Mouse (Mus musculus) embryonic facial prominence, embryonic 14.5 days (tissue): ENCODE results near the gene Neo1. TPM values are rescaled to one million over a fixed set of nuclear protein-coding genes. Genes with fewer than 3 reads are reported as not detected.
A peak's percentile ranks its signal among the peaks of the same experiment; 100 is the strongest.
"Not testable (repeated sequence)": the region's sequence is repeated elsewhere in the genome, so short reads cannot be mapped to it uniquely, and the experiment has no call there.

Source experiments
- ATAC-seq: fragments of 200-750 bp; cut with Nextera tagmentation; 2 replicates; pipeline ENCODE4 v1.8.0; 2017; ENCODE audit warnings: low read depth, moderate number of reproducible peaks, moderate TSS enrichment
- DNase-seq: peaks from one replicate; pipeline ENCODE4 v3.0.0-alpha.2; 2015; ENCODE audit warnings: low spot score
- H3K27ac ChIP-seq: fragments of 300-500 bp; sonication (generic); replicated peaks from 2 replicates; pipeline ENCODE4 v1.5.1; 2014; ENCODE audit warnings: low read depth, mild to moderate bottlenecking, low read length, moderate library complexity
- H3K27me3 ChIP-seq: fragments of 300-500 bp; sonication (generic); replicated peaks from 2 replicates; pipeline ENCODE4 v1.6.1; 2014; ENCODE audit warnings: low read length; ENCODE audit not compliant: control insufficient read depth, insufficient read depth
- H3K36me3 ChIP-seq: fragments of 300-500 bp; sonication (generic); 2 replicates; pipeline ENCODE4 v1.6.1; 2014; ENCODE audit warnings: low read length, mixed read lengths; ENCODE audit not compliant: control insufficient read depth, insufficient read depth
- H3K4me1 ChIP-seq: fragments of 300-500 bp; sonication (generic); 2 replicates; pipeline ENCODE4 v1.6.1; 2014; ENCODE audit warnings: antibody characterized with exemption, low read length; ENCODE audit not compliant: control insufficient read depth, insufficient read depth
- H3K4me2 ChIP-seq: fragments of 300-500 bp; sonication (generic); 2 replicates; pipeline ENCODE4 v1.6.1; 2014; ENCODE audit warnings: low read depth, mild to moderate bottlenecking, low read length, moderate library complexity, mixed read lengths
- H3K4me3 ChIP-seq: fragments of 300-500 bp; sonication (generic); 2 replicates; pipeline ENCODE4 v1.5.1; 2014; ENCODE audit warnings: low read depth, mild to moderate bottlenecking, low read length
- H3K9ac ChIP-seq: fragments of 300-500 bp; sonication (generic); 2 replicates; pipeline ENCODE4 v1.6.1; 2014; ENCODE audit warnings: low read depth, mild to moderate bottlenecking, low read length, moderate library complexity, mixed read lengths
- H3K9me3 ChIP-seq: fragments of 300-500 bp; sonication (generic); 2 replicates; pipeline ENCODE4 v1.6.1; 2016; ENCODE audit warnings: low read length; ENCODE audit not compliant: control insufficient read depth
- WGBS: fragments of 180-500 bp; shearing (Covaris S2); extraction: QIAGEN DNeasy Blood & Tissue Kit; methylation state at CpG from one replicate; pipeline ENCODE4 v1.1.7; 2014; 5-methylcytosine and 5-hydroxymethylcytosine counted together
- polyA plus RNA-seq: library from polyadenylated mRNA; unstranded; fragments of >200 nt; fragmentation: Nextera tagmentation; extraction: Ambion mirVana; gene quantifications from 2 replicates; pipeline ENCODE4 v1.2.1, GENCODE M21; 2014

The Neo1 gene
- polyA plus RNA-seq, 1 experiment from 2014 or later = 43.1 TPM

GRCm38 (mm10) chr9:58955507-58955906, 80.7 kb downstream of the Neo1 start:
- Histone ChIP-seq H3K36me3 (peaks cover 29% of the 10 kb centered on the region), H3K4me3 (no peak overlapping the region), H3K27me3 (no peaks in the 10 kb centered on the region), H3K27ac (no peak overlapping the region), H3K4me2 (no peak overlapping the region), H3K9ac (no peak overlapping the region), H3K9me3 (no peaks in the 10 kb centered on the region), H3K4me1 (no peaks in the 10 kb centered on the region)
- ATAC-seq = no peak
- WGBS = 75% methylated on average over 3 of the region's 3 CpGs
- DNase-seq = no peak

GRCm38 (mm10) chr9:58945910-58946309, 90.3 kb downstream of the Neo1 start:
- H3K4me2 ChIP-seq, DNase-seq: not testable (repeated sequence)
- 94% methylated on average over 1 of the region's 1 CpGs for WGBS

GRCm38 (mm10) chr9:58934776-58935175, 101.5 kb downstream of the Neo1 start:
- H3K4me3 ChIP-seq = no peak overlapping the region
- peaks cover 18% of the 10 kb centered on the region for H3K36me3 ChIP-seq
- H3K4me2 ChIP-seq = no peak overlapping the region
- no peak for ATAC-seq
- no peaks in the 10 kb centered on the region for H3K9me3 ChIP-seq
- no peaks in the 10 kb centered on the region for H3K4me1 ChIP-seq
- no peak overlapping the region for H3K27ac ChIP-seq
- 57% methylated on average over 2 of the region's 2 CpGs for WGBS
- no peaks in the 10 kb centered on the region for H3K27me3 ChIP-seq
- no peak overlapping the region for H3K9ac ChIP-seq
- peak; percentile 25 for DNase-seq

More at GRCm38 (mm10) chr9:58945910-58946309, 90.3 kb downstream of the Neo1 start:
- H3K9me3 ChIP-seq, H3K27me3 ChIP-seq, H3K27ac ChIP-seq, ATAC-seq, H3K4me3 ChIP-seq, H3K36me3 ChIP-seq, H3K4me1 ChIP-seq, H3K9ac ChIP-seq: not testable (repeated sequence)

GRCm38 (mm10) chr9:58928103-58928502, 108.1 kb downstream of the Neo1 start:
- Histone ChIP-seq H3K27ac (no peak overlapping the region), H3K4me1 (no peaks in the 10 kb centered on the region), H3K9me3 (no peaks in the 10 kb centered on the region), H3K4me3 (no peak overlapping the region), H3K36me3 (peaks cover 25% of the 10 kb centered on the region), H3K27me3 (no peaks in the 10 kb centered on the region), H3K9ac (no peak overlapping the region), H3K4me2 (no peak overlapping the region)
- ATAC-seq = no peak
- WGBS = 29% methylated on average over 1 of the region's 1 CpGs
- peak; percentile 78 for DNase-seq

GRCm38 (mm10) chr9:58902869-58903585, 133.2 kb downstream of the Neo1 start:
- no peak overlapping the region for H3K9ac ChIP-seq
- DNase-seq (peak; percentile 53), ATAC-seq (no peak)
- 63% methylated on average over 6 of the region's 6 CpGs for WGBS
- H3K9me3 ChIP-seq = no peaks in the 10 kb centered on the region
- H3K36me3 ChIP-seq = peaks cover 57% of the 10 kb centered on the region
- H3K27ac ChIP-seq = no peak overlapping the region
- no peaks in the 10 kb centered on the region for H3K4me1 ChIP-seq
- no peaks in the 10 kb centered on the region for H3K27me3 ChIP-seq
- no peak overlapping the region for H3K4me2 ChIP-seq
- H3K4me3 ChIP-seq = no peak overlapping the region

- Histone ChIP-seq H3K4me2 (no peak overlapping the region), H3K9me3 (no peaks in the 10 kb centered on the region), H3K9ac (no peak overlapping the region), H3K27ac (no peak overlapping the region), H3K27me3 (no peaks in the 10 kb centered on the region), H3K4me1 (no peaks in the 10 kb centered on the region), H3K4me3 (no peak overlapping the region), H3K36me3 (peaks cover 47% of the 10 kb centered on the region)
- ATAC-seq (no peak), DNase-seq (no peak)
These were observed 136.6 kb downstream of the Neo1 start for GRCm38 (mm10) chr9:58899602-58900001.

GRCm38 (mm10) chr9:58891840-58892640, 144.2 kb downstream of the Neo1 start:
- Histone ChIP-seq H3K36me3 (peaks cover 66% of the 10 kb centered on the region), H3K27ac (peak overlapping the region; percentile 28; the same call in 1 of the 2 replicates), H3K9me3 (no peaks in the 10 kb centered on the region), H3K4me1 (no peaks in the 10 kb centered on the region), H3K4me2 (no peak overlapping the region), H3K9ac (no peak overlapping the region), H3K4me3 (no peak overlapping the region), H3K27me3 (no peaks in the 10 kb centered on the region)
- 76% methylated on average over 6 of the region's 6 CpGs for WGBS
- ATAC-seq (no peak), DNase-seq (peak; percentile 16)

- no peaks in the 10 kb centered on the region for H3K4me1 ChIP-seq
- no peak overlapping the region for H3K4me3 ChIP-seq
- no peaks in the 10 kb centered on the region for H3K27me3 ChIP-seq
- H3K4me2 ChIP-seq = no peak overlapping the region
- no peak overlapping the region for H3K27ac ChIP-seq
- no peak for DNase-seq
- H3K9me3 ChIP-seq = no peaks in the 10 kb centered on the region
- H3K36me3 ChIP-seq = peaks cover 70% of the 10 kb centered on the region
- 81% methylated on average over 8 of the region's 8 CpGs for WGBS
- ATAC-seq = no peak
- H3K9ac ChIP-seq = no peak overlapping the region
These were observed 145.3 kb downstream of the Neo1 start for GRCm38 (mm10) chr9:58890893-58891292.
